Mouse (Mus musculus) myocyte (in vitro differentiated cells): ENCODE data around the gene Gltp. TPM values are rescaled to one million over a fixed set of nuclear protein-coding genes. Genes with fewer than 3 reads are reported as not detected.

Source experiments
- H3K27me3 ChIP-seq: one replicate; pipeline ENCODE4 v1.6.1; 2011; ENCODE audit not compliant: control insufficient read depth, insufficient read depth, insufficient read length
- H3K36me3 ChIP-seq: one replicate; pipeline ENCODE4 v1.6.1; 2011; ENCODE audit not compliant: control insufficient read depth, insufficient read depth
- H3K4me2 ChIP-seq: one replicate; pipeline ENCODE4 v1.6.1; 2011; ENCODE audit warnings: low read depth, control low read depth
- H3K4me3 ChIP-seq: one replicate; pipeline ENCODE4 v1.5.1; 2011; ENCODE audit warnings: mild to moderate bottlenecking, control low read depth, moderate library complexity
- H3K79me2 ChIP-seq: one replicate; pipeline ENCODE4 v1.6.1; 2011; ENCODE audit not compliant: control insufficient read depth, insufficient read depth
- H3ac ChIP-seq: one replicate; pipeline ENCODE4 v1.6.1; 2011; ENCODE audit not compliant: control insufficient read depth, insufficient read length
- CEBPB ChIP-seq: IDR thresholded peaks from 2 replicates; pipeline ENCODE4 v1.6.1; 2011; ENCODE audit warnings: mild to moderate bottlenecking, moderate library complexity; ENCODE audit not compliant: poor library complexity, insufficient read depth, severe bottlenecking
- E2F4 ChIP-seq: IDR thresholded peaks from one replicate; pipeline ENCODE4 v1.6.1; 2011; ENCODE audit warnings: mild to moderate bottlenecking, control low read depth, moderate library complexity; ENCODE audit not compliant: insufficient read depth
- MAX ChIP-seq: IDR thresholded peaks from one replicate; pipeline ENCODE4 v1.6.1; 2011; ENCODE audit warnings: low read depth, mild to moderate bottlenecking, control low read depth
- MYOD1 ChIP-seq, 3 experiments: IDR thresholded peaks; one replicate each; pipeline ENCODE4 v1.6.1; 2011; ENCODE audit warnings: control low read depth in 2 of 3, low read depth in 2 of 3, mild to moderate bottlenecking in 2 of 3, moderate library complexity in 1 of 3; ENCODE audit not compliant: insufficient read length in 2 of 3, control insufficient read depth in 1 of 3
- MYOG ChIP-seq, 3 experiments: IDR thresholded peaks; one replicate each; pipeline ENCODE4 v1.6.1; 2011; ENCODE audit warnings: control low read depth in 2 of 3, low read depth in 2 of 3, mild to moderate bottlenecking in 2 of 3; ENCODE audit not compliant: insufficient read length in 2 of 3, control insufficient read depth in 1 of 3, insufficient read depth in 1 of 3
- POLR2A ChIP-seq: IDR thresholded peaks from one replicate; pipeline ENCODE4 v1.6.1; 2011; ENCODE audit warnings: low read depth, mild to moderate bottlenecking, control low read depth, moderate library complexity; ENCODE audit not compliant: insufficient read length
- POLR2AphosphoS2 ChIP-seq: IDR thresholded peaks from one replicate; pipeline ENCODE4 v1.6.1; 2011; ENCODE audit warnings: low read depth, control low read depth; ENCODE audit not compliant: insufficient read length
- REST ChIP-seq: IDR thresholded peaks from one replicate; pipeline ENCODE4 v1.6.1; 2011; ENCODE audit warnings: mild to moderate bottlenecking, control low read depth, moderate library complexity; ENCODE audit not compliant: insufficient read depth, insufficient read length
- SRF ChIP-seq: IDR thresholded peaks from one replicate; pipeline ENCODE4 v1.6.1; 2011; ENCODE audit warnings: low read depth; ENCODE audit not compliant: control insufficient read depth, insufficient read length
- TCF12 ChIP-seq: IDR thresholded peaks from one replicate; pipeline ENCODE4 v1.6.1; 2011; ENCODE audit warnings: mild to moderate bottlenecking, control low read depth; ENCODE audit not compliant: poor library complexity, insufficient read depth, severe bottlenecking
- TCF3 ChIP-seq: IDR thresholded peaks from one replicate; pipeline ENCODE4 v1.6.1; 2011; ENCODE audit warnings: low read depth, control low read depth; ENCODE audit not compliant: insufficient read length
- USF1 ChIP-seq: IDR thresholded peaks from one replicate; pipeline ENCODE4 v1.6.1; 2011; ENCODE audit warnings: low read depth, mild to moderate bottlenecking, control low read depth, moderate library complexity
- polyA plus RNA-seq: library from polyadenylated mRNA; unstranded; fragments of >200 nt; fragmentation: generic; extraction: Trizol; gene quantifications from one replicate; pipeline ENCODE4 v1.2.1, GENCODE M21; 2012; ENCODE audit warnings: missing spikeins

The Gltp gene
- polyA plus RNA-seq, 1 experiment, result 45.2 TPM

- no peak overlapping the region for H3K4me2 ChIP-seq
- no peaks in the 10 kb centered on the region for H3K79me2 ChIP-seq
- TF ChIP-seq TCF12 (no peak), MAX (no peak), CEBPB (no peak), REST (no peak), SRF (no peak), MYOG (IDR thresholded peaks at IDR 0.05; ENCODE audit: control insufficient read depth in 1 of 3, insufficient read depth in 1 of 3, insufficient read length in 2 of 3, low read depth in 2 of 3) (no peak), E2F4 (no peak), POLR2AphosphoS2 (no peak)
- no peaks in the 10 kb centered on the region for H3K36me3 ChIP-seq
- peaks cover 13% of the 10 kb centered on the region for H3K27me3 ChIP-seq
- H3ac ChIP-seq, result no peak overlapping the region
- no peak overlapping the region for H3K4me3 ChIP-seq
Measured at GRCm38 (mm10) chr5:114696939-114697338, 6.2 kb upstream of the Gltp start.

- Histone ChIP-seq H3K36me3 (no peaks in the 10 kb centered on the region), H3K4me2 (no peak overlapping the region), H3ac (no peak overlapping the region), H3K4me3 (no peak overlapping the region), H3K27me3 (peaks cover 13% of the 10 kb centered on the region), H3K79me2 (no peaks in the 10 kb centered on the region)
- TF ChIP-seq MAX (no peak), TCF12 (no peak), POLR2A (no peak), TCF3 (no peak)
Measured at GRCm38 (mm10) chr5:114695775-114696174, 5.0 kb upstream of the Gltp start.

GRCm38 (mm10) chr5:114689700-114690366 is 951 bp downstream of the Gltp start:
- Histone ChIP-seq H3K4me3 (peak overlapping the region; percentile 44), H3K27me3 (peaks cover 13% of the 10 kb centered on the region), H3K79me2 (no peaks in the 10 kb centered on the region), H3K36me3 (no peaks in the 10 kb centered on the region), H3ac (peak overlapping the region; percentile 26), H3K4me2 (peak overlapping the region; percentile 92)
- no peak for TF ChIP-seq TCF3
- TF ChIP-seq MYOD1 (IDR thresholded peaks at IDR 0.05; ENCODE audit: control insufficient read depth in 1 of 3, insufficient read length in 2 of 3, low read depth in 2 of 3), result no peak
- no peak for TF ChIP-seq USF1
- TF ChIP-seq MYOG (IDR thresholded peaks at IDR 0.05; ENCODE audit: control insufficient read depth in 1 of 3, insufficient read depth in 1 of 3, insufficient read length in 2 of 3, low read depth in 2 of 3), result no peak
- TF ChIP-seq TCF12, result no peak
- TF ChIP-seq POLR2A, result no peak
- no peak for TF ChIP-seq REST
- no peak for TF ChIP-seq CEBPB
- no peak for TF ChIP-seq POLR2AphosphoS2
- TF ChIP-seq E2F4, result no peak
- no peak for TF ChIP-seq SRF
- TF ChIP-seq MAX, result no peak

GRCm38 (mm10) chr5:114688703-114689102 is 2.1 kb downstream of the Gltp start:
- H3K4me3 ChIP-seq, result no peak overlapping the region
- H3K4me2 ChIP-seq, result peak overlapping the region; percentile 92
- TF ChIP-seq CEBPB (no peak), MYOD1 (IDR thresholded peaks at IDR 0.05; ENCODE audit: control insufficient read depth in 1 of 3, insufficient read length in 2 of 3, low read depth in 2 of 3) (peak in 1 of 3 experiments; percentile 21)
- H3K27me3 ChIP-seq, result peaks cover 5% of the 10 kb centered on the region
- H3ac ChIP-seq, result no peak overlapping the region
- no peaks in the 10 kb centered on the region for H3K36me3 ChIP-seq
- H3K79me2 ChIP-seq, result no peaks in the 10 kb centered on the region

GRCm38 (mm10) chr5:114687901-114688300 is 2.9 kb downstream of the Gltp start:
- TF ChIP-seq CEBPB (no peak), POLR2AphosphoS2 (no peak), E2F4 (no peak), POLR2A (no peak), REST (no peak), TCF3 (no peak), USF1 (no peak), MAX (no peak), MYOG (IDR thresholded peaks at IDR 0.05; ENCODE audit: control insufficient read depth in 1 of 3, insufficient read depth in 1 of 3, insufficient read length in 2 of 3, low read depth in 2 of 3) (no peak), MYOD1 (IDR thresholded peaks at IDR 0.05; ENCODE audit: control insufficient read depth in 1 of 3, insufficient read length in 2 of 3, low read depth in 2 of 3) (no peak), SRF (no peak), TCF12 (no peak)
- no peaks in the 10 kb centered on the region for H3K36me3 ChIP-seq
- no peaks in the 10 kb centered on the region for H3K27me3 ChIP-seq
- no peak overlapping the region for H3K4me2 ChIP-seq
- no peaks in the 10 kb centered on the region for H3K79me2 ChIP-seq
- H3K4me3 ChIP-seq, result no peak overlapping the region
- no peak overlapping the region for H3ac ChIP-seq
